ENCODE assay signal across 26 mouse cellular contexts in the genomic region with DNA sequence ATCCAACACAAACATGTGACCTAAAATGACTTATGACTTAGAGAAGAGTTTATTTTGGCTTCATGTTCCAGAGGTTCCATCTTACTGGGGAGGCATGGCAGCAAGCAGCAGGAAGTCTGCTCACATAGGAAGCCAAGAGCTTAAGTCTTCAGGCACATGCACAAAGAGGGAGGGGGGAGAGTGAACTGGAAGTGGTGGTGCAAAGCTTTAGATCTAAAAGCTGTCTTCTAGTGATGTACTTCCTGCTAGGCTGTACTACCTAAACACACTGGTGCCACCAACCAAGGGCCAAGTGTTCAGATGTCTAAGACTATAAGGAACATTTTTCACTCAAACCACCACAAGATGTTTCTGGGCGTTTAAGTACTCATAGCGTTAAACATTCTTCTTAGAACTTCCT. TPM values are rescaled to one million over a fixed set of nuclear protein-coding genes. Genes with fewer than 3 reads are reported as not detected.
DNase-seq lines count a peak whose midpoint lies in the region; ATAC-seq and TF ChIP-seq lines count a peak whose summit lies in the region.
"Had no signal": no experiment of that assay in that cellular context is flagged by ENCODE, and none has a peak within 500 bp of the region (broad histone marks: within the 10 kb centered on the region; RNA-seq: fewer than 3 reads in every experiment).

No protein-coding gene starts in this region.

- ATAC-seq in heart, postnatal 0 days (ENCODE audit: insufficient read depth, low read depth) = no peak
- no peak for ATAC-seq in frontal cortex, adult (ENCODE audit: low TSS enrichment)
- ATAC-seq: forebrain, embryonic 15.5 days; intestine, postnatal 0 days; Patski had no signal

- H3K27ac ChIP-seq in heart, postnatal 0 days (ENCODE audit: low read depth) = no peak overlapping the region
- H3K27ac ChIP-seq: forebrain, embryonic 15.5 days; heart, embryonic 10.5 days; hindbrain, embryonic 14.5 days; left cerebral cortex, adult 2 months; midbrain, embryonic 12.5 days; neural tube, embryonic 12.5 days; stomach, embryonic 15.5 days had no signal

- no peak for TF ChIP-seq EP300 in heart, postnatal 0 days (IDR thresholded peaks at IDR 0.05; ENCODE audit: low read depth)

- 0 out of 2 replicates have a peak, but pooled peaks cover 11% of the 10 kb centered on the region for H3K36me3 ChIP-seq in heart, postnatal 0 days (replicated peaks; ENCODE audit: control insufficient read depth, insufficient read depth, low read length)
- H3K36me3 ChIP-seq: forebrain, embryonic 15.5 days; midbrain, embryonic 12.5 days; neural tube, embryonic 12.5 days; stomach, embryonic 15.5 days had no signal

- H3K4me2 ChIP-seq in heart, postnatal 0 days (ENCODE audit: low read depth, low read length) = no peak overlapping the region
- H3K4me2 ChIP-seq: forebrain, embryonic 15.5 days; hindbrain, embryonic 14.5 days; midbrain, embryonic 12.5 days; neural tube, embryonic 12.5 days; stomach, embryonic 15.5 days had no signal

- DNase-seq in heart, postnatal 0 days (ENCODE audit: low spot score) = peak; percentile 22
- DNase-seq in heart, postnatal 25 days (ENCODE audit: low spot score) = no peak
- DNase-seq in CD4-positive helper T cell, adult 2 months (ENCODE audit: low read depth, low spot score) = peak; percentile 46
- peak; percentile 47 for DNase-seq in adipocyte (ENCODE audit: low spot score)
- DNase-seq in thymus, postnatal 14 days = peak; percentile 38
- no peak for DNase-seq in spleen, postnatal 10 days (ENCODE audit: low spot score in 2 of 2)
- no peak for DNase-seq in frontal cortex, adult 2 months (ENCODE audit: extremely low spot score in 1 of 2, low spot score in 1 of 2)
- DNase-seq: adrenal gland, postnatal 25 days; cerebellum, adult 11-12 months; cerebellum, postnatal 25 days; embryo, embryonic 11 days; gastrocnemius, postnatal 36 days; heart, postnatal 36 days; left cerebral cortex, postnatal 4 days; liver; lung, postnatal 10 days had no signal

- H3K9me3 ChIP-seq in heart, postnatal 0 days (replicated peaks; ENCODE audit: control insufficient read depth, low read length) = no peaks in the 10 kb centered on the region
- H3K9me3 ChIP-seq: forebrain, embryonic 15.5 days; heart, embryonic 10.5 days; midbrain, embryonic 12.5 days; neural tube, embryonic 12.5 days; stomach, embryonic 15.5 days had no signal

- 95% methylated on average over 2 of the region's 2 CpGs for WGBS in heart, postnatal 0 days

- H3K4me3 ChIP-seq in heart, postnatal 0 days (ENCODE audit: low read depth, low read length) = no peak overlapping the region
- H3K4me3 ChIP-seq: forebrain, embryonic 15.5 days; heart, embryonic 10.5 days; left cerebral cortex, adult 2 months; midbrain, embryonic 12.5 days; neural tube, embryonic 12.5 days; stomach, embryonic 15.5 days had no signal

- H3K9ac ChIP-seq in heart, postnatal 0 days (replicated peaks; ENCODE audit: low read depth, low read length) = no peak overlapping the region
- H3K9ac ChIP-seq: forebrain, embryonic 15.5 days; hindbrain, embryonic 14.5 days; midbrain, embryonic 12.5 days; neural tube, embryonic 12.5 days; stomach, embryonic 15.5 days had no signal

- no peaks in the 10 kb centered on the region for H3K4me1 ChIP-seq in heart, postnatal 0 days (ENCODE audit: control insufficient read depth, insufficient read depth)
- H3K4me1 ChIP-seq: forebrain, embryonic 15.5 days; heart, embryonic 10.5 days; midbrain, embryonic 12.5 days; neural tube, embryonic 12.5 days; stomach, embryonic 15.5 days had no signal

- no peak for TF ChIP-seq CTCF in heart, postnatal 0 days (IDR thresholded peaks at IDR 0.05; ENCODE audit: low read depth)

- no peaks in the 10 kb centered on the region for H3K27me3 ChIP-seq in heart, postnatal 0 days (ENCODE audit: control insufficient read depth, insufficient read depth, low read length)
- H3K27me3 ChIP-seq: forebrain, embryonic 15.5 days; midbrain, embryonic 12.5 days; neural tube, embryonic 12.5 days; Patski; stomach, embryonic 15.5 days had no signal

- intact Hi-C loops in heart, postnatal 25 days (cut with DNase I) = loop anchor here (5.0 kb wide), 1 partner anchor 45 kb away; no protein-coding TSS in a partner anchor

RNA-seq across cellular contexts. Expression of gene Arhgap5, which starts 48.3 kb away (rescaled TPM):
- total RNA-seq in heart, postnatal 0 days (2014; rRNA removed; ENCODE audit: low replicate concordance) = 54.8 and 63.2 TPM in 2 replicates
- polyA plus RNA-seq in heart, postnatal 0 days (2015; fragmentation: Nextera tagmentation; extraction: Ambion mirVana) = 23.9 and 25.0 TPM in 2 replicates
- total RNA-seq in heart, postnatal 25 days (2021) = 10 to 100 TPM; 77.9 to 83.9 TPM
- 51.8 and 54.2 TPM in 2 replicates for polyA plus RNA-seq in frontal cortex, adult 2 months (2012; rRNA removed)

Comparison
In these comparisons a context has a peak if more than half of its experiments do, and no peak if none do; other contexts are left out.
1. DNase-seq: peak in heart, postnatal 0 days (single experiment), CD4-positive helper T cell, adult 2 months (single experiment), adipocyte (single experiment) and thymus, postnatal 14 days (single experiment); none in heart, postnatal 25 days (single experiment), spleen, postnatal 10 days (0 of 2) and frontal cortex, adult 2 months (0 of 2).